Mouse (Mus musculus): ENCODE data around the gene Olfr1217. TPM values are rescaled to one million over a fixed set of nuclear protein-coding genes. Genes with fewer than 3 reads are reported as not detected.

Gene Olfr1217
- not detected for polyA plus RNA-seq (2015; fragmentation: Illumina TruSeq; extraction: RNeasy Lipid Tissue Mini Kit (QIAGEN cat#74804); ENCODE audit: insufficient read depth, low replicate concordance)

GRCm38 (mm10) chr2:89031965-89032364 lies at the start of gene Olfr1217:
Gene Olfr1217 (minus strand): TSS chr2:89032065.

GRCm38 (mm10) chr2:89061087-89061486 lies 29.2 kb upstream of the Olfr1217 start, which contains the start of gene Olfr1218:
Gene Olfr1218 (minus strand): TSS chr2:89061187.

GRCm38 (mm10) chr2:89018240-89018639 lies 13.6 kb downstream of the Olfr1217 start, which contains the start of gene Olfr1216:
Gene Olfr1216 (minus strand): TSS chr2:89018340.

GRCm38 (mm10) chr2:89006873-89007272 lies 25.0 kb downstream of the Olfr1217 start, which contains the start of gene Olfr1215:
Gene Olfr1215 (minus strand): TSS chr2:89006973.

GRCm38 (mm10) chr2:88992553-88992952 lies 39.3 kb downstream of the Olfr1217 start, which contains the start of gene Olfr1214:
Gene Olfr1214 (minus strand): TSS chr2:88992653.

DNA sequence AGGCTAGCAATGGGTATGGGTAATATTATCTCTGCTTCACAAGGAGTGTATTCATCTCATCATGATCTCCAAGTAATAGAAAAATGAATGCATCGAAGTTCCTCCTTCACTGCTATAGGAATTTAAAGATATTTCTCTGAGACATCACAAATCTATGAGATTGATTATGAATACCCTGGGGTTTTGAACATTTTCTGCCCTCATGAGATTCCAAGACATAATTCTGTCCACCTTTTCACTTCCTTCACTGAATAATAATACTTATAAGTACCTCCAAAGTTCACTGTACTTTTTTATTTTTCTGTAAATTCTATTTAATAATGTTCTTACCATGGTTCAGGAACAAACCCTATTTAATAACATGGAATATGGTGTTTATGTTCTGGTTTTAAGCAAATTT lies 51.7 kb downstream of the Olfr1217 start, which contains the start of gene Gm13762:
Gene Gm13762 (minus strand): TSS at position 101 of the 400 bp plus-strand sequence.

Other genes starting within 250 kb of the Olfr1217 start
- not detected for gene Olfr1201, start 239.0 kb downstream of the Olfr1217 start, polyA plus RNA-seq (2015; fragmentation: Illumina TruSeq; extraction: RNeasy Lipid Tissue Mini Kit (QIAGEN cat#74804); ENCODE audit: insufficient read depth, low replicate concordance)
- not detected for gene Olfr1202, start 217.6 kb downstream of the Olfr1217 start, polyA plus RNA-seq (2015; fragmentation: Illumina TruSeq; extraction: RNeasy Lipid Tissue Mini Kit (QIAGEN cat#74804); ENCODE audit: insufficient read depth, low replicate concordance)
- gene Olfr1205, start 202.3 kb downstream of the Olfr1217 start, polyA plus RNA-seq (2015; fragmentation: Illumina TruSeq; extraction: RNeasy Lipid Tissue Mini Kit (QIAGEN cat#74804); ENCODE audit: insufficient read depth, low replicate concordance): not detected
- gene Olfr1204, start 182.8 kb downstream of the Olfr1217 start, polyA plus RNA-seq (2015; fragmentation: Illumina TruSeq; extraction: RNeasy Lipid Tissue Mini Kit (QIAGEN cat#74804); ENCODE audit: insufficient read depth, low replicate concordance): not detected
- not detected for gene Olfr1206, start 168.8 kb downstream of the Olfr1217 start, polyA plus RNA-seq (2015; fragmentation: Illumina TruSeq; extraction: RNeasy Lipid Tissue Mini Kit (QIAGEN cat#74804); ENCODE audit: insufficient read depth, low replicate concordance)
- not detected for gene Olfr1208, start 129.8 kb downstream of the Olfr1217 start, polyA plus RNA-seq (2015; fragmentation: Illumina TruSeq; extraction: RNeasy Lipid Tissue Mini Kit (QIAGEN cat#74804); ENCODE audit: insufficient read depth, low replicate concordance)
- not detected for gene Olfr1209, start 116.9 kb downstream of the Olfr1217 start, polyA plus RNA-seq (2015; fragmentation: Illumina TruSeq; extraction: RNeasy Lipid Tissue Mini Kit (QIAGEN cat#74804); ENCODE audit: insufficient read depth, low replicate concordance)
- gene Olfr1211, start 94.0 kb downstream of the Olfr1217 start, polyA plus RNA-seq (2015; fragmentation: Illumina TruSeq; extraction: RNeasy Lipid Tissue Mini Kit (QIAGEN cat#74804); ENCODE audit: insufficient read depth, low replicate concordance): not detected
- not detected for gene Olfr1212, start 78.1 kb downstream of the Olfr1217 start, polyA plus RNA-seq (2015; fragmentation: Illumina TruSeq; extraction: RNeasy Lipid Tissue Mini Kit (QIAGEN cat#74804); ENCODE audit: insufficient read depth, low replicate concordance)
- gene Gm13762, start 51.8 kb downstream of the Olfr1217 start, polyA plus RNA-seq (2015; fragmentation: Illumina TruSeq; extraction: RNeasy Lipid Tissue Mini Kit (QIAGEN cat#74804); ENCODE audit: insufficient read depth, low replicate concordance): not detected
- not detected for gene Olfr1214, start 39.4 kb downstream of the Olfr1217 start, polyA plus RNA-seq (2015; fragmentation: Illumina TruSeq; extraction: RNeasy Lipid Tissue Mini Kit (QIAGEN cat#74804); ENCODE audit: insufficient read depth, low replicate concordance)
- not detected for gene Olfr1215, start 25.1 kb downstream of the Olfr1217 start, polyA plus RNA-seq (2015; fragmentation: Illumina TruSeq; extraction: RNeasy Lipid Tissue Mini Kit (QIAGEN cat#74804); ENCODE audit: insufficient read depth, low replicate concordance)
- gene Olfr1216, start 13.7 kb downstream of the Olfr1217 start, polyA plus RNA-seq (2015; fragmentation: Illumina TruSeq; extraction: RNeasy Lipid Tissue Mini Kit (QIAGEN cat#74804); ENCODE audit: insufficient read depth, low replicate concordance): not detected
- gene Olfr1218, start 29.1 kb upstream of the Olfr1217 start, polyA plus RNA-seq (2015; fragmentation: Illumina TruSeq; extraction: RNeasy Lipid Tissue Mini Kit (QIAGEN cat#74804); ENCODE audit: insufficient read depth, low replicate concordance): not detected
- not detected for gene Olfr1219, start 51.4 kb upstream of the Olfr1217 start, polyA plus RNA-seq (2015; fragmentation: Illumina TruSeq; extraction: RNeasy Lipid Tissue Mini Kit (QIAGEN cat#74804); ENCODE audit: insufficient read depth, low replicate concordance)
- gene Olfr1220, start 74.8 kb upstream of the Olfr1217 start, polyA plus RNA-seq (2015; fragmentation: Illumina TruSeq; extraction: RNeasy Lipid Tissue Mini Kit (QIAGEN cat#74804); ENCODE audit: insufficient read depth, low replicate concordance): not detected
- not detected for gene Olfr1221, start 85.2 kb upstream of the Olfr1217 start, polyA plus RNA-seq (2015; fragmentation: Illumina TruSeq; extraction: RNeasy Lipid Tissue Mini Kit (QIAGEN cat#74804); ENCODE audit: insufficient read depth, low replicate concordance)
- gene Olfr1222, start 101.0 kb upstream of the Olfr1217 start, polyA plus RNA-seq (2015; fragmentation: Illumina TruSeq; extraction: RNeasy Lipid Tissue Mini Kit (QIAGEN cat#74804); ENCODE audit: insufficient read depth, low replicate concordance): not detected
- not detected for gene Olfr1223, start 119.5 kb upstream of the Olfr1217 start, polyA plus RNA-seq (2015; fragmentation: Illumina TruSeq; extraction: RNeasy Lipid Tissue Mini Kit (QIAGEN cat#74804); ENCODE audit: insufficient read depth, low replicate concordance)
- not detected for gene Olfr1224-ps1, start 132.0 kb upstream of the Olfr1217 start, polyA plus RNA-seq (2015; fragmentation: Illumina TruSeq; extraction: RNeasy Lipid Tissue Mini Kit (QIAGEN cat#74804); ENCODE audit: insufficient read depth, low replicate concordance)
- not detected for gene Olfr1225, start 142.6 kb upstream of the Olfr1217 start, polyA plus RNA-seq (2015; fragmentation: Illumina TruSeq; extraction: RNeasy Lipid Tissue Mini Kit (QIAGEN cat#74804); ENCODE audit: insufficient read depth, low replicate concordance)
- not detected for gene Olfr1226, start 168.0 kb upstream of the Olfr1217 start, polyA plus RNA-seq (2015; fragmentation: Illumina TruSeq; extraction: RNeasy Lipid Tissue Mini Kit (QIAGEN cat#74804); ENCODE audit: insufficient read depth, low replicate concordance)
- not detected for gene Olfr1228, start 222.0 kb upstream of the Olfr1217 start, polyA plus RNA-seq (2015; fragmentation: Illumina TruSeq; extraction: RNeasy Lipid Tissue Mini Kit (QIAGEN cat#74804); ENCODE audit: insufficient read depth, low replicate concordance)